Mouse (Mus musculus): Measurements from ENCODE around the gene Tspan7. TPM values are rescaled to one million over a fixed set of nuclear protein-coding genes. Genes with fewer than 3 reads are reported as not detected.

The Tspan7 gene
- polyA plus RNA-seq (2012; rRNA removed), result 188 and 190 TPM in 2 replicates

DNA sequence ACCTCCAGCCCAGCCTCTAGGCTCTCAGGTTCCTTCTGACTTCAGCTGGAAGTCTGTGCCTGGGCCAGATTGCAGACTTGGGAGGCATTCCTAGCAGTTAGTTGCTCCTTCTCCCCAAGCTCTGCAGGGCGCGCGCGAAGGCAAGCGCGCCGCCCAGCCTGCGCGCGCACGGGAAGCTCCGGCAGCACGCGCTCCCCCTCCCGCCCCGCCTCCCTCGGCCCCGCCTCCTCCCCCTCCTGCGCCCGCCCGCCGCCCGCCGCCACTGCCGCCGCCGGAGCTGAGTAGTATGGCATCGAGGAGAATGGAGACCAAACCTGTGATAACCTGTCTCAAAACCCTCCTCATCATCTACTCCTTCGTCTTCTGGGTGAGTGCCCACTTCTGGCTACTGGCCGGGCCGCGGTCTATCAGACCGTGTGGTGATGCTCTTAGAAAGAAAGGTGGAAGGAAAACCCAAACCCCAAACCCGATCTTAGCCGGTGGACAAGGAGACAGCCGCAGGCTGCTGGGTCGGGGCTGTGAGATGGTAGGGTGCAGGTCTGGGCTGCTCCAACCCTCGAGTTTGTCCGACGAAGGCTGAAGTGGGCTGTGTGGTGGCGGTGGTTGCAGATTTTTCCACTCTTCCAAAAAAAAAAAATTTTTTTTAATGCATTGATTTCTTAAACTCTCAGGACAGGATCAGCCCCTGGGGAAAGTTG lies at the start of gene Tspan7:
Tspan7 (plus strand) TSS at position 287 of the 698 bp plus-strand sequence.

Other genes starting within 250 kb of the Tspan7 start
- gene Otc, start 232.9 kb upstream of the Tspan7 start, polyA plus RNA-seq (2012; rRNA removed), result 0.04 TPM in 1 of 2 replicates, not detected in the other
- gene Mid1ip1, start 229.9 kb downstream of the Tspan7 start, polyA plus RNA-seq (2012; rRNA removed), result 47.6 and 49.2 TPM in 2 replicates